Mouse (Mus musculus) brain, embryonic 14.5 days (tissue): ENCODE results near the gene Kirrel3. TPM values are rescaled to one million over a fixed set of nuclear protein-coding genes. Genes with fewer than 3 reads are reported as not detected.
A peak's percentile ranks its signal among the peaks of the same experiment; 100 is the strongest.

Source experiments
- DNase-seq: peaks from one replicate; pipeline ENCODE4 v3.0.0-alpha.2; 2011; ENCODE audit warnings: low read depth
- CTCF ChIP-seq: fragments of 200-500 bp; IDR thresholded peaks from 2 replicates; pipeline ENCODE4 v1.5.1; 2012; ENCODE audit warnings: inconsistent platforms, mild to moderate bottlenecking, moderate library complexity, borderline replicate concordance; ENCODE audit not compliant: insufficient read depth, insufficient read length; ENCODE audit errors: extremely low read depth
- POLR2A ChIP-seq: fragments of 200-500 bp; IDR thresholded peaks from 2 replicates; pipeline ENCODE4 v1.6.1; 2012; ENCODE audit warnings: mild to moderate bottlenecking, inconsistent platforms, borderline replicate concordance; ENCODE audit not compliant: poor library complexity, insufficient read depth, insufficient read length, severe bottlenecking; ENCODE audit errors: extremely low read depth
- polyA plus RNA-seq: library from polyadenylated mRNA; depleted of rRNA; stranded (reverse); fragments of >200 nt; gene quantifications from 2 replicates; pipeline ENCODE4 v1.2.3, GENCODE M21; 2012

Kirrel3 gene
- polyA plus RNA-seq, 1 experiment = 33.3 TPM

DNA sequence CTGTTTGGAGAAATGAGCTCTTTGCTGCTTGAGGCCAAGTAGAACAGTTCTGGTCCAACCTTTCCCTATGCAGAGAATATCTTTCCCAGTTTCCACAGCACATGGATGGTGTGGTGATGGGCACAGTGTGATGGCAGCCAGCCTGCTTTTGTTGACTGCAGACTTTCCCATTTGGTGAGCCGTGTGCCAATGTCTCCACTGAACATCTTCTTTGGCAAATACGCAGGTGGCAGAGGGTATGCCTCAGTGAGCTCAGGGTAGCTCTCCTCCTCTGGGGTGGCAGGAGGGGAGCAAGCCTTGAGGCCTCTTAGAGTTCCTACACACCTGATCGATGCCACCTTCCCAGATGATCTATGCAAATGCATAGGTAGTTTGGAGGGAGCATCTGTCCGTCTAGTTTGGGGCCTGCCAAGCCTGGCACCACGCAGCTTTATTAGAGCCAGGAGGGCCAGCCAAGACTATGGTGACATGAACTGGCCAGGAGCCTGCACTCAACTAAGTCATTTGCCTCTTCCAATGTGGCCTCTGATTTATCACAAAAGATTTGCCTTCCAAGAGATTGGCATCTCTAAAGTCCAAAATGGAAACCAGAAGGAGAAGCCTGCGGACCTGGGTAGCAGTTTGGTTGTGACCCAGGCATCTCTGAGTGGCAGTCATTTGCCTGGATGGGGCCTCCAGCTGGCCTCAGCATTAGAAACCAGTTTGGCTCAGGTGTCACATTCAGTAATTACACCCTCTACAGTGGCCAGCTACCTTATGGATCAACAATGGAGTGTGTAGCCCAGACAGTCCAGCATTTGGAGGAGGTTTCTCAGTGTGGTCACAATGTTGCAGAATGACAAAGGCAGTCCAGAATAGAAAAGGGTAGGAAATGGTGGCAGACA, 127.4 kb downstream of the Kirrel3 start:
- TF ChIP-seq CTCF = no peak
- no peak for TF ChIP-seq POLR2A
- no peak for DNase-seq

DNA sequence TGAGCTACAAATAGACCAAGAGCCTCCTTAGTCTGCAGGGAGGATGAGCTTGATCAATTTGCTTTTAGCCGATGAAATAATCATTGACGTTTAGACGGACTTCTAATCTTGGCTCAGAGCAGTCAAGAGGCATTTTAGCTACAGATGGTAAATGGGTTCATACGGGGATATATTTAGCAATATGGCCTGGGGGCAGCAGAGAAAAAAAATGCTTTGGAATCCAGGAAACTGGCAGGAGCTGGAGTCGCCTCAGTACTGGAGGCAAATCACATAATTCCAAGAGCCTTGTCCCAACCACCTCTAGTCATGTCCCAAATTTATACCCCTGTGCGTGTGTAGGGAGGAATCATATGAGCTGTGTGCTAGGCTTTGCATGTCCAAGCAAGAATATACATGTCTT, 132.4 kb downstream of the Kirrel3 start:
- no peak for DNase-seq
- TF ChIP-seq CTCF (no peak), POLR2A (no peak)

DNA sequence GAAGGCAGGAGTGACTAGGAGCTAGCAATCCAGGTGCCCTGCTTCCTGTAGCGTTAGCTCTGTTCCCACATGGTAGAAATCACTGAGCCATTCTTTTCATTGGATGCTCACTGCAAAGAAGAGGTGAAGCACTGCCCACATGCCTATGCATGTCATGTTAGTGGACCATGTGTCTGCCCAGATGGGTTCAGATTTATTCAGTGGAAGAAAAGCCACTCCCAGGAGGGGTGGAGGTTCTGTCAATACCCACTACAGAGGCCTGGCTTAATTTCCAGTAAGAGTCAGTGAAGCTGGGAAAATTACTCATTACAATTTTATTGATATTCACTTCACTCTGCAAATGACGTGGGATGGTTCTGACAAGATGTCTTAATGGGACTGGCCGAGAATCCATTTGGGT, 134.2 kb downstream of the Kirrel3 start:
- no peak for DNase-seq
- TF ChIP-seq POLR2A = no peak
- no peak for TF ChIP-seq CTCF

DNA sequence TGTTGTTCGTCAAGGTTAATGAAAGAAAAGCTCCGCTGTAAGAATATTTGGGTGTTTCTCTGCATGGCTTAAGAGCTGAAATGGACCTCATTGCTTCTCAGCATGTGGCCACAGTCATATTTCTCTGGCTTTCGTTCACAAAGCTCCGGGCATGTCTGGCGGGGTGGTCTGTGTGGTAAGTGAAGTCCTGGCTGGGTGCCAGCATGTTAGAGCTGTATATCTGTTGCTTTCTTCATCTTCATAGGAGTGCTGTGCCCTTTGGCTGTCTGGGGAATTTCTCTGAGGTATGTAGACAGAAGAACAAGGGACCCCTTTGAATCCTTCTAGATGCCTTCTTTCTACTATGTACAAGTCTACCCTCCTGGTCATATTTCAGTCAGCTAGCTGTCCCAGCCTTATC, 137.8 kb downstream of the Kirrel3 start:
- DNase-seq = peak; percentile 42
- TF ChIP-seq CTCF = no peak
- no peak for TF ChIP-seq POLR2A

DNA sequence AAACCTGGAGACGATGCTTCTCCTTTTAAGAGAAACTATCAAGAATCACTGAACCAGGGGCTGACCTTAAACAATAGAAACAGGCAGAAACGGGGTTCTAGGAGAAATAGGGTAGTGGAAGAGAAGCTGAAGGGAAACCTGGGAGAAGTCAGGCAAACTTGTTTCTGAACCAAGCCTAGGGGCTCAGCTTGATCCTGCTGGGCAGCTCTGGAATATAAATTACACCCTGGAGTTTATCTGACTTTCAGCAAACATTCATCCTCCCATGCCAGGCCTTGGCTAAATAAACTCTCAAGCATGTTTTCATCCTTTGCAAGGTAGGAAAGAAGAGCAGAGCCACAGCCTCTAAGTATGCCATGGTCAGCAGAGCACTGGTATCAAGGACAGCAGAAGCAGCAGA, 138.3 kb downstream of the Kirrel3 start:
- DNase-seq = no peak
- TF ChIP-seq CTCF = no peak
- TF ChIP-seq POLR2A = no peak

DNA sequence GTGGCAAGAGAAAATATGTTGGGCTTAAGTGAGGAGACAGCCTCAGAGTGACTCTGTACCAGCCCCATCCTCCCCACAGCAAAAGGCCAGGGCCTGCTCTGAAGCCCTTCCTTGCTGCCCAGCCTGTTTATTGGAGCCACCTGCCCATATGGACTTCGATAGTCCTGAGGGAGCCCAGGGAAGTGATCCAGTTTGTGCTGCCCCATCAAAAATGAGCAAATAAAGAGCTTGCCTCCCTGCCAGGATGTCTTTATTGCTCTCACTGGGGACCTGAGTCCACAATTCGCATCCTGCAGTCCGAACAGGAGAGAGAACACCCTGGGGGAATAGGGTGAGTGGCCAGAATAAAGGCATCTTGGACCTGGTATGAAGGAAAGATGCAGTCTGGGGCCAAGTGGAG, 143.1 kb downstream of the Kirrel3 start:
- TF ChIP-seq POLR2A (no peak), CTCF (no peak)
- DNase-seq = no peak

DNA sequence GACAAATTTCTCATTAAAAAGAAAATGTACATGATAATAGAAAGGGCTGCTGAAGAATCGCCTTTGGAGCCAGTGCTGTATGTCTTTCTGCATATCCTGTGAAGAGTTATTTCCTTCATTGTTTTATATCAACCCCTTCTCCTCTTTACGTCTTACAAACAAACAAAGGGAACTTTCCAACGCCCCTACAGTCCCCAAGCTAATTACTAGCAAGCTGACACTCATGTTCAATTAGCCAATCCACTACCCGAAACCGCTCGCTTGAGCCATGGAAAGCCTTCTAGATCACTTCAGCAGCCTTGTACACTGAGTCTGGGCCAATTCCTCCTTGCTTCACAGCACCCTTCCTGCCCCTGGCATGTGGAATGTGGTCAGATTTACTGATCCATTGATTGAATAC, 150.0 kb downstream of the Kirrel3 start:
- TF ChIP-seq POLR2A (no peak), CTCF (no peak)
- DNase-seq = no peak

DNA sequence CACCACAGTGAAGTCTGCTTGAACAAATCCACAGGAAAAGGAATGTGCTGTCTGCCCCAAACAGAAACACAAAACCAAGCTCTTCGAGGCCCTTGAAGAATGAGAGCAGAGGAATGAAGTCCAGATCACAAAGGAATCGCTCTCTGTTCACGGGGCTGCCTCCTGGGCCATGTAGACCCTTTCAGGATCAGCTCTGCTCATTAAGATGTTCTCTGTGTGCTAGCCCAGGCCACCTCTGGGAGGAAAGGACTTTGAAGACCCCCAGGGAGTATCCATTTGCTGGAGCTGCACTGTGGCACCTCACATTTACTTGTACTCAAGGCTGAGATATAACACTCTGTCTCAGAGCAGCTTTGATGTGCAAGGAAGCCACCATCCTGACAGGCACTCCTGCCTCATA, 158.2 kb downstream of the Kirrel3 start:
- TF ChIP-seq CTCF (no peak), POLR2A (no peak)
- peak; percentile 65 for DNase-seq

DNA sequence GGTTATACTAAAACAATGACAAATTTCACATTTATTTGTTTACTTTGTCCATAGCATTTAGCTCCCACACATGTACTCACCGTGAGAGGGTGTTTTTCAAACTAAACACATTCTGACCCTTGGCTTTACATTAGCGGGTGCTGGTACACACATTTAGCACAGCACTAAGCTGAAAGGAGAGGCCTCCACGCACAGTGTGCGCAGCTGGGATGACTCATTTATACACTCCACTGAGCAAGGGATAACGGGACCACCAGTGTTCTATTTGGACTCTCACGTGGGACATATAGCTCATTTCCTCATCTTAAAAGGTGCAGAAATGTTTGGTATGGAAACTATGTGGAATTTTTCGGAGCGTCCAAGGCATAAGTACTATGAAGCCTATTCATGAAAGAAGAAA, 158.7 kb downstream of the Kirrel3 start:
- TF ChIP-seq POLR2A (no peak), CTCF (no peak)
- DNase-seq = no peak

DNA sequence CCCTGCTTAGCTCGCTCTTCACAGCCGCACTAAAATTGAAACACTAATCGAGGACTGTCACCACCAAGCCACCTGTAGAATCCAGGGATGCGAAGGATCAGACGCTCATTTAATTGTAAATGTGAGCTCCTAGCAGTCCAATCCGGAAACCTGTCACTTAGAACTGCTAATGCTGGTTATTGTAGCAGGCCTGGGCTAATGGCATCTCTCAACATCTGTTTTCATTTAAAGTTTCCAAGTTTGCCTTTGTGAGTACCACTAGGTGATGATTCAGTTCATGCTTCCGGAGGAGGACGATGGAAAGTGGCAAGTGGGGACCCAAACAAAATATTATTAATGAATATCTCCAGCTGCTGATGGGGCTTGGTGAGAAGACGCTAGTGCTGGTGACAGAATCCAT, 161.1 kb downstream of the Kirrel3 start:
- DNase-seq = no peak
- TF ChIP-seq CTCF (no peak), POLR2A (no peak)

DNA sequence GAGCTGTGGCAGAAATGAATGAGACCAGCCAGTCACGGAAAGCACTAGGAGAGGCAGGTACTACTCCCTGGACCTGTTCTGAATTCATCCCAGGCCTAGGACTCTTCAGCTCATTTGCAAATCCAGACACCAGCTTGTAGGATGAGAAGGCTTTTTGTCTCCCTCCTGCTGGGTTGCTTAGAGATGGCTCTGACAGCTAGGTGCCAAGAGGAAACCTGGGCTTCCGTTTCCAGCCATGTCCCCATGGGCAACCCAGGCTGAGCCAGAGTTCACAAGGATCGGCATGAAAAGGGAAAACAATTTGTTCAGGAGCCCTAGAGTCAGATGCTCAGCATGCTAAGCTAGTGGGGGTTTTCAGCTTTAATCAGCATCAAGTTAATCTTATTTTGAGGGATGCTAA, 166.6 kb downstream of the Kirrel3 start:
- TF ChIP-seq CTCF = no peak
- TF ChIP-seq POLR2A = no peak

DNA sequence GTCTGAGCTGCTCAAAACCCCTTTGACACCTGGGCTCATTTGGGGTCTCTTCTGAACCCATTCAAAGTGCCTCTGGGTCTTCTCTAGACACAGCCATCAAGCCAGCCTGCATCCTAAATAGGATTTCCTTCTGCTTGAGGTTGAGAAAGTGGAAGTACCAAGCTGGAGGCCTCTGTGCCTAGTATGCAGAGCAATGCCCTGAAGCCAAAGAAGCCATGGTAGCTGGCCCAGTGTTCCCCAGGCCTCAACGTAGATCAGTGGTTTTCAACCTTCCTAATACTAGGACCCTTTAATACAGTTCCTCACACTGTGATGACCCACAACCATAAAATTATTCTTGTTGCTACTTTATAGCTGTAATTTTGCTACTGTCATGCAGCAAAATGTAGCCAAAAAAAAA, 167.4 kb downstream of the Kirrel3 start:
- DNase-seq = no peak
- no peak for TF ChIP-seq CTCF
- TF ChIP-seq POLR2A = no peak

More for the DNA sequence above, 166.6 kb downstream of the Kirrel3 start:
- no peak for DNase-seq

DNA sequence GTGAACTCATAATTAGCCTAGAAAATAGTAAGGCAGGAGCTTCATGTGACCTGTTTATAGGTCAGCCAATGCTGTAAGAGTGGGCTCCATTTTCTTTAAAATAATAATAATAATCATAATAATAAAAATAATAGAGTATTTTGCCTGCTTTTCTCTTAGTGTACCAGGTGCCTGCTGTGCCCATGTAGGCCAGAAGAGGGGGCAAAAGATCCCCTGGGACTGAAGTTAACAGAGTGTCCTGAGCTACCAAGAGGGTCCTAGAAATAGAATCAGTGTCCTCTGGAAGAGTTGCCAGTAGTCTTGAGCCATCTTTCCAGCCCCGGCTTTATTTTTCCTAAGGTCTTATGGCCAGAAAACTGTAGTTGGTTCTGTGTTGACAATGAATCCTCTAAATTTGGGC, 174.9 kb downstream of the Kirrel3 start:
- TF ChIP-seq POLR2A (no peak), CTCF (peak; percentile 53; the same call in 1 of the 2 replicates)
- DNase-seq = no peak
